Mouse (Mus musculus): ENCODE measurements around the gene Celf2.

Gene Celf2

GRCm38 (mm10) chr2:7026737-7027136, 482.6 kb downstream of the Celf2 start:
- in situ Hi-C loops (cut with MboI, MseI): loop anchor here (5.0 kb wide), 1 partner anchor 44 kb away; no protein-coding TSS in a partner anchor

DNA sequence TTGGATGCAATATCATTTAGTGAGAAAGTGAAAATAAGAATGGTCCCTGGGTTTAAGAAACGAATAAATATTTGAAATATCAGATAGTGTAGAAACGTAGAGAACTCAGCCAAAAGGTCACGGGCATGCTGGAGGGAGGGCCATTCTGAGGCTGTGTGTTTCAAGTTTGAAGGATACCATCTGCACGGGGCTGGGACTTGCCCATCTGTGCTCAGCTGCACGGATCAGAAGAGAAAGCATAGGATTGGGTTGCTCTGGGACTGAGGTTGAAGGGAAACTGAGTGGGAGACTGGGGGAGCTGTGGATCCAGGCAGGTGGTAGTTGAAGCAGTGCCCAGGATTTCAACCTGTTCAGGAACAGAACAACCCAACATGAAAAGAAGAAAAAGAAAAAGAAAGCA, 483.8 kb downstream of the Celf2 start:
- in situ Hi-C loops (cut with MboI, MseI): loop anchor here (5.0 kb wide), 1 partner anchor 43 kb away; no protein-coding TSS in a partner anchor

- in situ Hi-C loops (cut with MboI, MseI): no loop called here
Observed at GRCm38 (mm10) chr2:7022184-7022583, 487.2 kb downstream of the Celf2 start.

DNA sequence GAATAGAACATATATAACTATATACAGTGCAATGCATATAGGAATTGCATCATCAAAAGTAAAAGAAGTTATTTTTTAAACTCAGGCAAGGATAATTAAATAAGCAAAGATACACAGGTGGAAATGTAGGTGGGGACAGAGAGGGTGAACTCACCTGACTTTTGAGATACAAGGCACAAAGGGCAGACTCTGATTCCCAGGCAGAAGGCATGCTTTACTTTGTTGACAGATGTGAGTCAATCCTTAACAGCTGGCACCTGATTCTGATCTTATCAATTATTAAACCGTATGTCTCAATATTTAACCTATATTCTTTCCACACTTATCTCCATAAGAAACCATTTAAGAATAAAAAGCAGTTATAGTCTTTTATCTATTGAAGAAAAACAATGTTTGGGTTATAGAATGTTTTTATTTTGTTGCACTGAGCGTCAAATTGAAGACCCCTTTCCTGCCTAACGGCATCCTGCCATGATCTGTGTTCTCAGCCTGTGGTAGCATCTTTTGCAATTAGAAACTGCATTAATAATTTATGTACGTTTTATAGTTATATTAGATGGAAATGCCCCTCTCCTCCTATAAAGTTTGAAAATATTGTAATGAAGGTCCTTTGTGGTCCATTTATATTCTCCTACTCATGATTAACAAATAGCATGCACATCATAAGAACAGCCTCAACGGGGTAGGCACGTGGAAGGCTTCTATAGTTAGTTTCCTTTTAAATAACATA, 491.8 kb downstream of the Celf2 start:
- in situ Hi-C loops (cut with MboI, MseI): loop anchor here (10.0 kb wide), 1 partner anchor 1267 kb away; no protein-coding TSS in a partner anchor

GRCm38 (mm10) chr2:7013126-7013525, 496.2 kb downstream of the Celf2 start:
- in situ Hi-C loops (cut with MboI, MseI): loop anchor here (10.0 kb wide), 1 partner anchor 1272 kb away; no protein-coding TSS in a partner anchor

- in situ Hi-C loops (cut with MboI, MseI): no loop called here
Observed at GRCm38 (mm10) chr2:7006816-7007215, 502.5 kb downstream of the Celf2 start.

DNA sequence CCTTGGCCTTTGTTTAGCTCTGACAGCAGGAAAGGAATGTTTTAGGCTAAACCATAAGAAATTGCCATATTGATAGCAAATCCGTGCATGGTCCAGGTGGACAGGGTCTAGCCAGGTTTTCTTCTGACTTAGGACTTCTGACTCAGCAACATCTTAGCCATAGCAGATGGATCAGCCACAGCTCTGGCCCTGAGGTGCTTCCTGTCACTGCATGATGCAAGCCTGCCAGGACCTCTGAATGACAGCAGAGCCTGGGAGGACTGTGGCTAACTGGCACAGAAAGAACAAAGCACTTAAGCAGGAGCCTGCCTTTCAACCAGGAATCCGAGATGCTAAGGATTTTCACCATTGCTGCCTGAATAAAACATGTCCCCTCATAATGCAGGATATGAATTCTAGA, 507.4 kb downstream of the Celf2 start:
- in situ Hi-C loops (cut with MboI, MseI): no loop called here

- in situ Hi-C loops (cut with MboI, MseI): no loop called here
Observed at GRCm38 (mm10) chr2:6991010-6991421, 518.3 kb downstream of the Celf2 start.

GRCm38 (mm10) chr2:6985706-6986105, 523.7 kb downstream of the Celf2 start:
- in situ Hi-C loops (cut with MboI, MseI): no loop called here

GRCm38 (mm10) chr2:6983902-6984301, 525.5 kb downstream of the Celf2 start:
- in situ Hi-C loops (cut with MboI, MseI): loop anchor here (5.0 kb wide), 1 partner anchor 43 kb away; no protein-coding TSS in a partner anchor

DNA sequence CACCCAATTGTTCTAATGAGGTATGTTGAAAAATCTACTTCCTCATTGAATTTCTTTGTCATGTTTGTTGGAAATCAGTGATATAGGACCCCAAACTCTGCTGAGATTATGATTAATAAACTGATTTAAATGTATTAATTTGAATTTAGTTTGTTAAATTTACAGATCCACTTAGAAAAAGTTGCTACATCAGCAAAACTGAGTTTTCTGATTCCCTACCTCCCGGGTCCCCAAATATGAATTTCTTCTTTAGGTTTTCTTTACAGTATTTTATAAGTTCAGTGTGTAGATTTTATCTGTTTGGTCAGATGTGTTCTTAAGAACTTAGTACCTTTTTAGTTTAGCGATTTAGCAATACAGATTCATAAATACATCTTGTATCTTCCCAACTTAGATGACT, 533.1 kb downstream of the Celf2 start:
- in situ Hi-C loops (cut with MboI, MseI): no loop called here

- in situ Hi-C loops (cut with MboI, MseI): no loop called here
Observed at GRCm38 (mm10) chr2:6969228-6969627, 540.1 kb downstream of the Celf2 start.

DNA sequence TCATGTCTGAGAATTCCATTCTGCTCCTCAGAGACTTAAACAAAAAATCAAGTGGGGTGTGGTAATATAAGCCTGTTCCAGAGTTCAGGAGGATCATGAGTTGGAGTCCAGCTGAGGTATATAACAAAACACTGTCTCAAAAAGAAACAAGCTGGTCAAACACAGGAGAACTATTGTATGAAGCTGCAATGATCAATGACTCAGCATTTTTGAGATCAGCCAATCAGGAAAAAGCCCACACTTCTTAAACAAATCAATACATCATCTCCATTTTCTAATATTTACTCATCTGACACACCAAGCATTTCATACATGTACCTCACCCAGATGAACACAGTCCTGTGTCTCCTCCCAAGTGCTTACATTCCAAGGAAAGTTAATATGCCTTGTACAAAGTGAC, 544.1 kb downstream of the Celf2 start:
- in situ Hi-C loops (cut with MboI, MseI): no loop called here

GRCm38 (mm10) chr2:6950702-6951101, 558.7 kb downstream of the Celf2 start:
- in situ Hi-C loops (cut with MboI, MseI): no loop called here

DNA sequence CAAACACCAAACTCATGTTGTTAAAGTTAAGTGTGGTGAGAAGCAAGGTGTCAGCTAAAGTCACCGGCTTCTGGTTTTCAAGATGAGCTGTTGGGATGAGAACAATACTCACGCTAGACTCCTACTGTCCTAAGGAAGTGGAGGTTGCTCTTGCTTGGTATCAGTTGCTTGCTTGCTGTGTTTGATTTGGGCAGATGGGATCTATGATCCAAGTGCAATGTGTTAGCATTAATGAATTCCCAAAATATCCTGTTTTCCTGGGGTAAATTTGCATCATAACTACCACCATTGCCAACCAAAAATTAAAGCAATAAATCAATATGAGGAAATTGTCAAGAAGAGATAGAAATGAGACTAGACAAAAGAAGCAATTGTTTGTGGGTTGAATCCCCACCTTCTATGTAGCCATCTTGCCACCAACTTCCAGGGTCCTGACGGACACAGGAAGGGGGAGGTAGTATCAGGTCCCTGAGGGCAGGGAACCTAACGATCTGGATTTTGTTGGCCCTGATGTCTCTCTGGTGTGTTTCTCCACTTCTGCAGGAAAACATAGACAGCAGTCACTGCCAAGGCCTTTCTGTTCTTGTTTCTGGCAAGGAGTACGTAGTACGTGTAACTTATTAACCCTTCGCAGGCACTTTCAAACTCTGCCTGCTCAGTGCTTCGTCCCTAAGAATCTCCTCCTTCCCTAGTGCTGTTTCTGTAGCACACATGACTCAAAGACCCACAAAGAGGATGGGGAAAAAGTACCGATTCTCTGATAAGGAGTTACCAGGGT, 563.5 kb downstream of the Celf2 start:
- in situ Hi-C loops (cut with MboI, MseI): no loop called here

- in situ Hi-C loops (cut with MboI, MseI): no loop called here
Observed at GRCm38 (mm10) chr2:6943651-6944050, 565.7 kb downstream of the Celf2 start.

GRCm38 (mm10) chr2:6942635-6943390, 566.5 kb downstream of the Celf2 start:
- in situ Hi-C loops (cut with MboI, MseI): no loop called here

GRCm38 (mm10) chr2:6939143-6939542, 570.2 kb downstream of the Celf2 start:
- in situ Hi-C loops (cut with MboI, MseI): no loop called here

DNA sequence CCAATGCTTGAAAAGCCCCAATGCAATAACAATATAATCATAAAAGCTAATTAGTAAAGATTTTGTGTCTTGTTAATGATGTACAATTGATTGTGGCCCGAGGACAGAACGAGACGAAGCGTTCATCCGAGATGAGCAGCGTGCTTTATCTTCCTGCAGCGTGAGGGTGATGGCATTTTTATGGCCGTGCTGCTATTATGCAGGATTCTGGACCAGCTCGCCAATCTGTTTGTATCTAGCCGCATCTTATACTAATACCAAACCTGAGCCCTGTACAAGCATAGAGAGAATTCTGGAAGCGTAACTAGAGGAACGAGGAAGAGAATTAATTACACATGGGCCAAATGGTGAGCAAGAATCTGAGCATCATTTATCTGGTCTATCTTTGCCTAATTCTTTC, 576.2 kb downstream of the Celf2 start:
- in situ Hi-C loops (cut with MboI, MseI): no loop called here

- in situ Hi-C loops (cut with MboI, MseI): no loop called here
Observed at GRCm38 (mm10) chr2:6927693-6928360, 581.5 kb downstream of the Celf2 start.

- in situ Hi-C loops (cut with MboI, MseI): no loop called here
Observed at GRCm38 (mm10) chr2:6925505-6925904, 583.9 kb downstream of the Celf2 start.

All from regulatory T cell (primary cell).